Mouse (Mus musculus) left cerebral cortex, postnatal 4 days (tissue): ENCODE results near the gene Insc. TPM values are rescaled to one million over a fixed set of nuclear protein-coding genes. Genes with fewer than 3 reads are reported as not detected.

Source experiments
- DNase-seq: peaks from one replicate; pipeline ENCODE4 v3.0.0-alpha.2; 2022
- intact Hi-C: fragments of 180-260 bp; cut with DNase I; formaldehyde crosslinking; loops from one replicate; pipeline ENCODE4 v1.15.1; 2025
- total RNA-seq, 2 experiments: library from RNA; stranded (reverse); gene quantifications; 2 replicates each; pipeline ENCODE4 v1.2.3; 2021

The Insc gene
- total RNA-seq, 2 experiments from 2014 or later = 0.85 to 1.3 TPM

- intact Hi-C loops = no loop called here
- DNase-seq = peak; percentile 17
These were observed 10.7 kb downstream of the Insc start for GRCm38 (mm10) chr7:114754196-114754595.

GRCm38 (mm10) chr7:114754626-114755025 lies 11.1 kb downstream of the Insc start:
- intact Hi-C loops = no loop called here
- DNase-seq = no peak

- intact Hi-C loops = no loop called here
- no peak for DNase-seq
These were observed 19.2 kb downstream of the Insc start for GRCm38 (mm10) chr7:114762660-114763059.

- intact Hi-C loops = no loop called here
- no peak for DNase-seq
These were observed 21.8 kb downstream of the Insc start for GRCm38 (mm10) chr7:114765273-114765672.

GRCm38 (mm10) chr7:114766523-114766922 lies 23.0 kb downstream of the Insc start:
- no peak for DNase-seq

GRCm38 (mm10) chr7:114768516-114768915 lies 25.0 kb downstream of the Insc start:
- DNase-seq = no peak
- intact Hi-C loops = no loop called here

More at GRCm38 (mm10) chr7:114766523-114766922, 23.0 kb downstream of the Insc start:
- intact Hi-C loops = no loop called here

- intact Hi-C loops = no loop called here
These were observed 25.5 kb downstream of the Insc start for GRCm38 (mm10) chr7:114769041-114769440.

GRCm38 (mm10) chr7:114770586-114770985 lies 27.1 kb downstream of the Insc start:
- intact Hi-C loops = no loop called here
- DNase-seq = no peak

More at GRCm38 (mm10) chr7:114769041-114769440, 25.5 kb downstream of the Insc start:
- no peak for DNase-seq

GRCm38 (mm10) chr7:114771801-114772200 lies 28.3 kb downstream of the Insc start:
- intact Hi-C loops = no loop called here
- no peak for DNase-seq

GRCm38 (mm10) chr7:114773781-114774180 lies 30.3 kb downstream of the Insc start:
- DNase-seq = no peak
- intact Hi-C loops = no loop called here

GRCm38 (mm10) chr7:114775856-114776255 lies 32.4 kb downstream of the Insc start:
- intact Hi-C loops = no loop called here
- DNase-seq = no peak

- intact Hi-C loops = no loop called here
- no peak for DNase-seq
These were observed 34.8 kb downstream of the Insc start for GRCm38 (mm10) chr7:114778156-114778770.

GRCm38 (mm10) chr7:114779056-114779660 lies 35.7 kb downstream of the Insc start:
- intact Hi-C loops = no loop called here
- no peak for DNase-seq

- intact Hi-C loops = no loop called here
These were observed 39.8 kb downstream of the Insc start for GRCm38 (mm10) chr7:114783291-114783690.

GRCm38 (mm10) chr7:114791087-114791486 lies 47.6 kb downstream of the Insc start:
- intact Hi-C loops = no loop called here

More at GRCm38 (mm10) chr7:114783291-114783690, 39.8 kb downstream of the Insc start:
- DNase-seq = no peak

GRCm38 (mm10) chr7:114792026-114792425 lies 48.5 kb downstream of the Insc start:
- DNase-seq = no peak
- intact Hi-C loops = no loop called here

More at GRCm38 (mm10) chr7:114791087-114791486, 47.6 kb downstream of the Insc start:
- no peak for DNase-seq

- intact Hi-C loops = no loop called here
- DNase-seq = no peak
These were observed 50.9 kb downstream of the Insc start for GRCm38 (mm10) chr7:114794400-114794799.

- no peak for DNase-seq
- intact Hi-C loops = no loop called here
These were observed 59.1 kb downstream of the Insc start for GRCm38 (mm10) chr7:114802576-114802975.

- no peak for DNase-seq
- intact Hi-C loops = no loop called here
These were observed 61.8 kb downstream of the Insc start for GRCm38 (mm10) chr7:114805311-114805710.

- DNase-seq = no peak
- intact Hi-C loops = no loop called here
These were observed 63.8 kb downstream of the Insc start for GRCm38 (mm10) chr7:114807343-114807742.

- intact Hi-C loops = no loop called here
- no peak for DNase-seq
These were observed 64.8 kb downstream of the Insc start for GRCm38 (mm10) chr7:114808341-114808740.

GRCm38 (mm10) chr7:114817291-114817806 lies 73.9 kb downstream of the Insc start:
- intact Hi-C loops = loop anchor here (5.0 to 10.0 kb wide), 3 partner anchors 83 to 313 kb away; no protein-coding TSS in a partner anchor
- DNase-seq = peak; percentile 92
